Mouse (Mus musculus) spleen, adult 2 months (tissue): ENCODE measurements around the gene Mmd.

Experiments
- CTCF ChIP-seq: fragments of 200-500 bp; IDR thresholded peaks from 2 replicates; pipeline ENCODE4 v1.5.1; 2011; ENCODE audit warnings: mild to moderate bottlenecking, inconsistent platforms; ENCODE audit not compliant: insufficient read depth, insufficient read length, insufficient replicate concordance; ENCODE audit errors: extremely low read depth
- POLR2A ChIP-seq: fragments of 200-500 bp; IDR thresholded peaks from 2 replicates; pipeline ENCODE4 v1.6.1; 2011; ENCODE audit warnings: low read depth, low read length, inconsistent platforms

- no peak for TF ChIP-seq POLR2A
- no peak for TF ChIP-seq CTCF
Observed at GRCm38 (mm10) chr11:90256833-90257525, 7.7 kb downstream of the Mmd start.
